Mouse (Mus musculus) kidney, postnatal 0 days (tissue): ENCODE results near the gene Ttll12. TPM values are rescaled to one million over a fixed set of nuclear protein-coding genes. Genes with fewer than 3 reads are reported as not detected.

ENCODE experiments used
- ATAC-seq: fragments of 200-750 bp; cut with Nextera tagmentation; replicated peaks from 2 replicates; pipeline ENCODE4 v1.8.0; 2017; ENCODE audit warnings: low read depth, moderate number of reproducible peaks, moderate TSS enrichment, moderate library complexity; ENCODE audit not compliant: low FRiP score
- DNase-seq: peaks from one replicate; pipeline ENCODE4 v3.0.0-alpha.2; 2016; ENCODE audit warnings: low spot score
- H3K27ac ChIP-seq: fragments of 300-500 bp; sonication (generic); 2 replicates; pipeline ENCODE4 v1.5.1; 2014; ENCODE audit warnings: mild to moderate bottlenecking
- H3K27me3 ChIP-seq: fragments of 300-500 bp; sonication (generic); 2 replicates; pipeline ENCODE4 v1.6.1; 2014; ENCODE audit warnings: low read length, mixed read lengths; ENCODE audit not compliant: insufficient read depth
- H3K36me3 ChIP-seq: fragments of 300-500 bp; sonication (generic); 2 replicates; pipeline ENCODE4 v1.6.1; 2014; ENCODE audit warnings: low read length, mixed read lengths; ENCODE audit not compliant: insufficient read depth
- H3K4me1 ChIP-seq: fragments of 300-500 bp; sonication (generic); replicated peaks from 2 replicates; pipeline ENCODE4 v1.6.1; 2014; ENCODE audit warnings: antibody characterized with exemption, low read length, mixed read lengths; ENCODE audit not compliant: insufficient read depth
- H3K4me2 ChIP-seq: fragments of 300-500 bp; sonication (generic); 2 replicates; pipeline ENCODE4 v1.6.1; 2014; ENCODE audit warnings: mild to moderate bottlenecking, low read length, moderate library complexity, mixed read lengths
- H3K4me3 ChIP-seq: fragments of 300-500 bp; sonication (generic); replicated peaks from 2 replicates; pipeline ENCODE4 v1.5.1; 2014; ENCODE audit warnings: low read depth, low read length
- H3K9ac ChIP-seq: fragments of 300-500 bp; sonication (generic); 2 replicates; pipeline ENCODE4 v1.6.1; 2014; ENCODE audit warnings: low read depth, low read length
- H3K9me3 ChIP-seq: fragments of 300-500 bp; sonication (generic); replicated peaks from 2 replicates; pipeline ENCODE4 v1.6.1; 2016; ENCODE audit warnings: low read length, inconsistent platforms, mixed read lengths
- CTCF ChIP-seq: IDR thresholded peaks from 2 replicates; pipeline ENCODE4 v1.5.1; 2016; ENCODE audit warnings: antibody characterized with exemption, low read depth, mild to moderate bottlenecking, moderate library complexity
- WGBS: fragments of 180-500 bp; shearing (Covaris S2); extraction: QIAGEN DNeasy Blood & Tissue Kit; methylation state at CpG from one replicate; pipeline ENCODE4 v1.1.7; 2014; 5-methylcytosine and 5-hydroxymethylcytosine counted together
- polyA plus RNA-seq: library from polyadenylated mRNA; unstranded; fragments of >200 nt; fragmentation: Nextera tagmentation; extraction: Ambion mirVana; gene quantifications from 2 replicates; pipeline ENCODE4 v1.2.1, GENCODE M21; 2015

The Ttll12 gene
- polyA plus RNA-seq, 1 experiment from 2014 or later = 22.4 TPM

GRCm38 (mm10) chr15:83555161-83555974, 39.6 kb downstream of the Ttll12 start:
- Histone ChIP-seq H3K27me3 (no peaks in the 10 kb centered on the region), H3K4me1 (0 out of 2 replicates have a peak, but pooled peaks cover 4% of the 10 kb centered on the region), H3K36me3 (0 out of 2 replicates have a peak, but pooled peaks cover 10% of the 10 kb centered on the region), H3K27ac (peak overlapping the region; percentile 95), H3K4me3 (peak overlapping the region; percentile 89), H3K9ac (peak overlapping the region; percentile 91), H3K9me3 (no peaks in the 10 kb centered on the region), H3K4me2 (peak overlapping the region; percentile 92)
- ATAC-seq (peak; percentile 80), DNase-seq (peak; percentile 94)
- no peak for TF ChIP-seq CTCF
- under 1% methylated on average over 72 of the region's 74 CpGs for WGBS

GRCm38 (mm10) chr15:83553831-83554230, 41.1 kb downstream of the Ttll12 start:
- no peak for DNase-seq
- TF ChIP-seq CTCF = peak; percentile 46; the same call in 1 of the 2 replicates
- no peak for ATAC-seq
- Histone ChIP-seq H3K4me1 (0 out of 2 replicates have a peak, but pooled peaks cover 4% of the 10 kb centered on the region), H3K4me3 (no peak overlapping the region), H3K27me3 (no peaks in the 10 kb centered on the region), H3K27ac (no peak overlapping the region), H3K9ac (no peak overlapping the region), H3K36me3 (peaks cover 24% of the 10 kb centered on the region; the same call in 1 of the 2 replicates), H3K9me3 (no peaks in the 10 kb centered on the region), H3K4me2 (no peak overlapping the region)

- no peak for TF ChIP-seq CTCF
- WGBS = 98% methylated on average over 2 of the region's 2 CpGs
- Histone ChIP-seq H3K4me2 (no peak overlapping the region), H3K9ac (no peak overlapping the region), H3K9me3 (no peaks in the 10 kb centered on the region), H3K27ac (no peak overlapping the region), H3K27me3 (no peaks in the 10 kb centered on the region), H3K4me3 (no peak overlapping the region), H3K36me3 (peaks cover 57% of the 10 kb centered on the region), H3K4me1 (0 out of 2 replicates have a peak, but pooled peaks cover 4% of the 10 kb centered on the region)
- no peak for DNase-seq
- no peak for ATAC-seq
These were observed 44.8 kb downstream of the Ttll12 start for GRCm38 (mm10) chr15:83550137-83550536.

- H3K4me2 ChIP-seq = no peak overlapping the region
- WGBS = 93% methylated on average over 8 of the region's 8 CpGs
- H3K27me3 ChIP-seq = no peaks in the 10 kb centered on the region
- H3K9me3 ChIP-seq = no peaks in the 10 kb centered on the region
- no peak overlapping the region for H3K4me3 ChIP-seq
- H3K9ac ChIP-seq = no peak overlapping the region
- H3K36me3 ChIP-seq = peaks cover 57% of the 10 kb centered on the region
- DNase-seq (no peak), ATAC-seq (no peak)
- TF ChIP-seq CTCF = no peak
- H3K27ac ChIP-seq = no peak overlapping the region
- no peaks in the 10 kb centered on the region for H3K4me1 ChIP-seq
These were observed 47.8 kb downstream of the Ttll12 start for GRCm38 (mm10) chr15:83547144-83547543.

GRCm38 (mm10) chr15:83546029-83546428, 48.9 kb downstream of the Ttll12 start:
- DNase-seq (no peak), ATAC-seq (no peak)
- Histone ChIP-seq H3K4me2 (no peak overlapping the region), H3K27ac (no peak overlapping the region), H3K4me3 (no peak overlapping the region), H3K4me1 (no peaks in the 10 kb centered on the region), H3K36me3 (peaks cover 53% of the 10 kb centered on the region), H3K27me3 (no peaks in the 10 kb centered on the region), H3K9ac (no peak overlapping the region), H3K9me3 (no peaks in the 10 kb centered on the region)
- no peak for TF ChIP-seq CTCF
- 90% methylated on average over 7 of the region's 7 CpGs for WGBS

- DNase-seq (no peak), ATAC-seq (no peak)
- Histone ChIP-seq H3K27ac (no peak overlapping the region), H3K36me3 (0 out of 2 replicates have a peak, but pooled peaks cover 12% of the 10 kb centered on the region), H3K4me3 (no peak overlapping the region), H3K27me3 (no peaks in the 10 kb centered on the region), H3K4me2 (no peak overlapping the region), H3K4me1 (no peaks in the 10 kb centered on the region), H3K9ac (no peak overlapping the region), H3K9me3 (no peaks in the 10 kb centered on the region)
- TF ChIP-seq CTCF = no peak
- 82% methylated on average over 9 of the region's 9 CpGs for whole genome bisulfite sequencing
These were observed 53.2 kb downstream of the Ttll12 start for GRCm38 (mm10) chr15:83541647-83542287.
